Mouse (Mus musculus) central nervous system, embryonic 18 days (tissue): ENCODE results near the gene Olfr345. TPM values are rescaled to one million over a fixed set of nuclear protein-coding genes. Genes with fewer than 3 reads are reported as not detected.

Experiments used
- polyA plus RNA-seq: library from polyadenylated mRNA; depleted of rRNA; stranded (reverse); fragments of >200 nt; gene quantifications from 2 replicates; pipeline ENCODE4 v1.2.3, GENCODE M21; 2012; rRNA removed

The Olfr345 gene
- not detected in 2 replicates for polyA plus RNA-seq

GRCm38 (mm10) chr2:36639741-36640140 lies at the start of gene Olfr345:
Olfr345 (plus strand) TSS chr2:36640041.

GRCm38 (mm10) chr2:36685488-36685887 lies 45.6 kb downstream of the Olfr345 start, which contains the start of gene Olfr346:
Olfr346 (plus strand) TSS chr2:36685788.

Other genes starting within 250 kb of the Olfr345 start
- not detected in 2 replicates for gene Olfr339, start 221.1 kb upstream of the Olfr345 start, polyA plus RNA-seq
- not detected in 2 replicates for gene Olfr340, start 187.5 kb upstream of the Olfr345 start, polyA plus RNA-seq
- gene Olfr341, start 157.6 kb upstream of the Olfr345 start, polyA plus RNA-seq, result not detected in 2 replicates
- not detected in 2 replicates for gene Olfr342, start 115.0 kb upstream of the Olfr345 start, polyA plus RNA-seq
- gene Olfr344, start 73.4 kb upstream of the Olfr345 start, polyA plus RNA-seq, result not detected in 2 replicates
- gene Olfr346, start 45.7 kb downstream of the Olfr345 start, polyA plus RNA-seq, result not detected in 2 replicates
- not detected in 2 replicates for gene Olfr347, start 91.9 kb downstream of the Olfr345 start, polyA plus RNA-seq
- gene Olfr348, start 144.2 kb downstream of the Olfr345 start, polyA plus RNA-seq, result not detected in 2 replicates
- not detected in 2 replicates for gene Olfr50, start 150.5 kb downstream of the Olfr345 start, polyA plus RNA-seq
- not detected in 2 replicates for gene Olfr3, start 177.0 kb downstream of the Olfr345 start, polyA plus RNA-seq
- gene Olfr350, start 206.3 kb downstream of the Olfr345 start, polyA plus RNA-seq, result not detected in 2 replicates
- gene Olfr351, start 222.6 kb downstream of the Olfr345 start, polyA plus RNA-seq, result not detected in 2 replicates
- not detected in 2 replicates for gene Olfr352, start 228.4 kb downstream of the Olfr345 start, polyA plus RNA-seq